Mouse (Mus musculus): ENCODE results near the gene Cx3cl1.
A peak's percentile ranks its signal among the peaks of the same experiment; 100 is the strongest.

Gene Cx3cl1

GRCm38 (mm10) chr8:94801293-94802095 is 29.7 kb downstream of the Cx3cl1 start:
- no peak for DNase-seq (ENCODE audit: low spot score in 2 of 2)

- DNase-seq (ENCODE audit: low spot score in 2 of 2) = no peak
Observed at GRCm38 (mm10) chr8:94802375-94802774, 30.6 kb downstream of the Cx3cl1 start.

- DNase-seq (ENCODE audit: low spot score in 2 of 2) = no peak
Observed at GRCm38 (mm10) chr8:94803551-94803950, 31.7 kb downstream of the Cx3cl1 start.

GRCm38 (mm10) chr8:94804546-94805340 is 32.9 kb downstream of the Cx3cl1 start:
- DNase-seq (ENCODE audit: low spot score in 2 of 2) = no peak

GRCm38 (mm10) chr8:94805811-94806210 is 34.0 kb downstream of the Cx3cl1 start:
- no peak for DNase-seq (ENCODE audit: low spot score in 2 of 2)

- DNase-seq (ENCODE audit: low spot score in 2 of 2) = no peak
Observed at GRCm38 (mm10) chr8:94807506-94807905, 35.7 kb downstream of the Cx3cl1 start.

GRCm38 (mm10) chr8:94808372-94808771 is 36.6 kb downstream of the Cx3cl1 start:
- no peak for DNase-seq (ENCODE audit: low spot score in 2 of 2)

- DNase-seq (ENCODE audit: low spot score in 2 of 2) = no peak
Observed at GRCm38 (mm10) chr8:94810153-94810552, 38.3 kb downstream of the Cx3cl1 start, which contains the start of gene Ccl17. Ccl17 (plus strand) TSS chr8:94810453.

- DNase-seq (ENCODE audit: low spot score in 2 of 2) = no peak
Observed at GRCm38 (mm10) chr8:94810855-94811254, 39.0 kb downstream of the Cx3cl1 start.

GRCm38 (mm10) chr8:94811654-94812053 is 39.8 kb downstream of the Cx3cl1 start:
- DNase-seq (ENCODE audit: low spot score in 2 of 2) = no peak

GRCm38 (mm10) chr8:94812645-94813098 is 40.9 kb downstream of the Cx3cl1 start:
- DNase-seq (ENCODE audit: low spot score in 2 of 2) = peak; percentile 87 to 94

GRCm38 (mm10) chr8:94814556-94814955 is 42.7 kb downstream of the Cx3cl1 start:
- DNase-seq (ENCODE audit: low spot score in 2 of 2) = peak; percentile 49 to 81

GRCm38 (mm10) chr8:94817933-94818332 is 46.1 kb downstream of the Cx3cl1 start:
- DNase-seq (ENCODE audit: low spot score in 2 of 2) = no peak

GRCm38 (mm10) chr8:94819671-94820179 is 47.9 kb downstream of the Cx3cl1 start:
- DNase-seq (ENCODE audit: low spot score in 2 of 2) = peak in 1 of 2 experiments; percentile 59

GRCm38 (mm10) chr8:94820553-94820952 is 48.7 kb downstream of the Cx3cl1 start:
- peak in 1 of 2 experiments; percentile 57 for DNase-seq (ENCODE audit: low spot score in 2 of 2)

GRCm38 (mm10) chr8:94821381-94821780 is 49.6 kb downstream of the Cx3cl1 start:
- DNase-seq (ENCODE audit: low spot score in 2 of 2) = no peak

- DNase-seq (ENCODE audit: low spot score in 2 of 2) = peak; percentile 61 to 69
Observed at GRCm38 (mm10) chr8:94822637-94823560, 51.1 kb downstream of the Cx3cl1 start.

- no peak for DNase-seq (ENCODE audit: low spot score in 2 of 2)
Observed at GRCm38 (mm10) chr8:94825170-94825569, 53.4 kb downstream of the Cx3cl1 start.

GRCm38 (mm10) chr8:94826210-94826609 is 54.4 kb downstream of the Cx3cl1 start:
- DNase-seq (ENCODE audit: low spot score in 2 of 2) = no peak

- no peak for DNase-seq (ENCODE audit: low spot score in 2 of 2)
Observed at GRCm38 (mm10) chr8:94828284-94828683, 56.5 kb downstream of the Cx3cl1 start.

Data from spleen, postnatal 4 days (tissue).